Mouse (Mus musculus): Measurements from ENCODE around the gene Pik3r5.

GRCm38 (mm10) chr11:68400021-68400671 is 31.8 kb upstream of the Pik3r5 start:
- no peak for TF ChIP-seq GATA1 (IDR thresholded peaks at IDR 0.05; ENCODE audit: borderline replicate concordance, low read length)
- TF ChIP-seq FLI1 (IDR thresholded peaks at IDR 0.05; ENCODE audit: low read length) = no peak
